Mouse (Mus musculus): ENCODE results near the gene Sema5a.

The Sema5a gene

DNA sequence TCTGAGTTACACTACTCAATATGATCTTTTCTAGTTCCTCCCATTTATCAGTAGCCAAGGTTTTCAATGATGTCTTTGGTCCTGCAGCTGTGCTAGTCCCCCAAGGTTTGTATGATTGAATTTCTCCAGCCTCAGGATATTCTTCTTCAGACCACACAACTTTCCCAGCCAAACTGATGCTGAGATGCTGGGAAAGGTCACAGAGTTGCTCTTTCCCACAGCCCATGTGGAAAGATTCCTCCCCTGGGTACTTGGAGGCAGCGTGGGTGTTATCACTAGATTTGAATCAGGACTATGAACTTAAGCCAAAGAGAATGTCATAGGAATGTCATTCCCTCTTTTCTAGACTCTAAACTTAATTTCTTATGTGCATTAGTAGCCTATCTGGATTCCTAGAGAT is 431.8 kb downstream of the Sema5a start:
- DNase-seq, result no peak

GRCm38 (mm10) chr15:32685152-32685551 is 440.5 kb downstream of the Sema5a start:
- DNase-seq, result no peak

- DNase-seq, result no peak
Measured at GRCm38 (mm10) chr15:32691021-32691420, 446.4 kb downstream of the Sema5a start.

GRCm38 (mm10) chr15:32693006-32693405 is 448.4 kb downstream of the Sema5a start:
- DNase-seq, result no peak

GRCm38 (mm10) chr15:32717298-32717985 is 472.8 kb downstream of the Sema5a start:
- DNase-seq, result no peak

- DNase-seq, result peak; percentile 59 to 65
Measured at GRCm38 (mm10) chr15:32718293-32718963, 473.8 kb downstream of the Sema5a start.

- no peak for DNase-seq
Measured at GRCm38 (mm10) chr15:32718964-32719311, 474.3 kb downstream of the Sema5a start.

DNA sequence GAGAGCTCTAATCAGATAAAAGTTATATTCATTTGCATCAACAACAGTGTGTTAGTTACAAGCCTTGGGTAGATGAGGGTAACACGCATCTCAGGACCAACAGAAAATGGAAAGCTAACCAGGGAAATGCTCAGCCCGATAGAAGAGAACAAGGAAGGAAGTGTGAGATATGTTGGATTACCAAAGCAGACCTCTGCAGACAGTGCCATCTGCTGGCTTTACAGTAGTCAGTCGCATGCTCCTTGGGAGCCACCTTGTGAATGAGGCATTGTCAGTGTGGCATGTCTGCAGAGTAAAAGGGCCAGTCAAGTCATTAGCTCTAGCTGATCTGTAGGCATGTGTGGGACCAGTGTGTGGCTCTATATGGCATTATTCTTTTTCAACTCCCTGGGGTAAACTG is 486.2 kb downstream of the Sema5a start:
- DNase-seq, result peak; percentile 36 to 37

Measured in kidney, postnatal 25 days (tissue).